Mouse (Mus musculus) adrenal gland, adult 8-10 months (tissue): ENCODE results near the gene Gm16429. TPM values are rescaled to one million over a fixed set of nuclear protein-coding genes. Genes with fewer than 3 reads are reported as not detected.
"Not testable (repeated sequence)": the region's sequence is repeated elsewhere in the genome, so short reads cannot be mapped to it uniquely, and the experiment has no call there.

Experiments
- DNase-seq: peaks from one replicate; pipeline ENCODE4 v3.0.0; 2022
- total RNA-seq, 4 experiments: library from RNA; stranded (reverse); gene quantifications; 2 replicates each; pipeline ENCODE4 v1.2.4; 2022

The Gm16429 gene
- total RNA-seq, result not detected

GRCm38 (mm10) chr5:93928952-93929351, at the start of gene Gm16429:
Gene Gm16429 (minus strand): TSS chr5:93929052.
- DNase-seq, result not testable (repeated sequence)

Other genes starting within 250 kb of the Gm16429 start
- gene Gm7792, start 85.3 kb downstream of the Gm16429 start, total RNA-seq, result not detected
- gene BC061212, start 141.5 kb upstream of the Gm16429 start, total RNA-seq, result not detected
- not detected for gene Gm6351, start 147.3 kb upstream of the Gm16429 start, total RNA-seq